Mouse (Mus musculus) megakaryocyte, adult 5-6 weeks (primary cell): ENCODE results near the gene Exosc8. TPM values are rescaled to one million over a fixed set of nuclear protein-coding genes. Genes with fewer than 3 reads are reported as not detected.

Source experiments
- ATAC-seq: 2 replicates; pipeline ENCODE4 v1.8.0; 2016; ENCODE audit warnings: mild to moderate bottlenecking, inconsistent platforms; ENCODE audit not compliant: poor library complexity, severe bottlenecking
- total RNA-seq, 2 experiments: library from RNA; stranded (forward) in 1 of 2; stranded (reverse) in 1 of 2; fragments of 153-499, 151-499 nt in 1 of 2; fragments of 221-1000, 200-1000 nt in 1 of 2; gene quantifications; 2 replicates each; pipeline versions ENCODE4 v1.2.3 to v1.2.4; 2015 to 2017

Exosc8 gene
- total RNA-seq, 2 experiments from 2014 or later = 124 to 153 TPM

DNA sequence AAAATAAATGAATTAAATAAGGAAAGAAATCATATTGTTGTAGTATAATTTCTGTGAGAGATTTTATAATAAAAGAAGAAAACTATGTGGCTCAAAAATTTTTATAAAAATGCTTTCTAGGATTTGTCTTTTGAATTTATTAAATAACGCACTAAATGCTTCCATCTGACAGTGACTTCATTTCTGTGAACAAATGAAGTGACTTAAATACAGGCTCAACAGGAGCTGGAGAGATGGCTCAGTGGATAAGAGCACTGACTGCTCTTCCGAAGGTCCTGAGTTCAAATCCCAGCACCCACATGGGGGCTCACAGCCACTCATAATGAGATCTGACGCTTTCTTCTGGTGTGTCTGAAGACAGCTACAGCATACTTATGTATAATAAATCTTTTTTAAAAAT is 50.0 kb downstream of the Exosc8 start:
- ATAC-seq = no peak

GRCm38 (mm10) chr3:54681310-54682204 is 53.6 kb downstream of the Exosc8 start:
- ATAC-seq = peak; percentile 92

Other genes starting within 250 kb of the Exosc8 start
- 60.1 and 66.0 TPM in 2 replicates for gene Supt20, start 42.6 kb downstream of the Exosc8 start, total RNA-seq (2015)
- gene Supt20, start 42.6 kb downstream of the Exosc8 start, total RNA-seq (2017) = 39.4 and 40.6 TPM in 2 replicates
- gene Gm21958, start 21.0 kb downstream of the Exosc8 start, total RNA-seq (2015) = not detected in 2 replicates
- not detected in 2 replicates for gene Gm21958, start 21.0 kb downstream of the Exosc8 start, total RNA-seq (2017)
- 41.2 and 45.8 TPM in 2 replicates for gene Alg5, start 146 bp upstream of the Exosc8 start, total RNA-seq (2015)
- gene Alg5, start 146 bp upstream of the Exosc8 start, total RNA-seq (2017) = 19.2 and 21.1 TPM in 2 replicates
- gene Smad9, start 20.2 kb upstream of the Exosc8 start, total RNA-seq (2015) = not detected in 2 replicates
- gene Smad9, start 20.2 kb upstream of the Exosc8 start, total RNA-seq (2017) = not detected in 2 replicates
- 47.3 and 53.8 TPM in 2 replicates for gene Rfxap, start 72.4 kb upstream of the Exosc8 start, total RNA-seq (2015)
- gene Rfxap, start 72.4 kb upstream of the Exosc8 start, total RNA-seq (2017) = 42.0 and 58.7 TPM in 2 replicates
- not detected in 2 replicates for gene Sertm1, start 180.5 kb upstream of the Exosc8 start, total RNA-seq (2015)
- gene Sertm1, start 180.5 kb upstream of the Exosc8 start, total RNA-seq (2017) = not detected in 2 replicates